Mouse (Mus musculus) left cerebral cortex, adult 8-10 months (tissue): Measurements from ENCODE around the gene Camta1. TPM values are rescaled to one million over a fixed set of nuclear protein-coding genes. Genes with fewer than 3 reads are reported as not detected.

ENCODE experiments used
- DNase-seq, 2 experiments: peaks; one replicate each; pipeline ENCODE4 v3.0.0; 2022; ENCODE audit warnings: low spot score in 2 of 2
- total RNA-seq, 4 experiments: library from RNA; stranded (reverse); gene quantifications; 2 replicates each; pipeline ENCODE4 v1.2.4; 2022

The Camta1 gene
- total RNA-seq, 4 experiments from 2014 or later = 236 to 263 (median 255) TPM

DNA sequence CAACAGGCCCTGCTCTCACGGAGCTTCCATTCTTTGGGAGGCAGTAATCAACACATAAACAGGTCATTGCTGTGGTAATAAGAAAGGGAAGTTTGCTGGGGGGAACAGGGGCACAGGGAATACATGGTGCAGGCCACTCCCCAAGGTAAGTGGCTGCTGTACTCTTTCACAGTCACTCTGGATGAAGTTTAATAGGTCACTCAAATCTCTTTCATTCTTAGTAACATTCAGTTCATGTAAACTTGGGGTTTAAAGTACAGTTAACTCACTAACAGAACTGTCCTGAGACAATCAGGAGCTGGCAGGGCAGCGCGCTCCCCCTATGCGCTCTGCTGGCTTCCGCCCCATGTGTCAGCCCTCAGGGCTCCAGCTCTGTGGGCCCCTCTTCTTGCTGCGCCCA is 81.2 kb downstream of the Camta1 start:
- DNase-seq = no peak

DNA sequence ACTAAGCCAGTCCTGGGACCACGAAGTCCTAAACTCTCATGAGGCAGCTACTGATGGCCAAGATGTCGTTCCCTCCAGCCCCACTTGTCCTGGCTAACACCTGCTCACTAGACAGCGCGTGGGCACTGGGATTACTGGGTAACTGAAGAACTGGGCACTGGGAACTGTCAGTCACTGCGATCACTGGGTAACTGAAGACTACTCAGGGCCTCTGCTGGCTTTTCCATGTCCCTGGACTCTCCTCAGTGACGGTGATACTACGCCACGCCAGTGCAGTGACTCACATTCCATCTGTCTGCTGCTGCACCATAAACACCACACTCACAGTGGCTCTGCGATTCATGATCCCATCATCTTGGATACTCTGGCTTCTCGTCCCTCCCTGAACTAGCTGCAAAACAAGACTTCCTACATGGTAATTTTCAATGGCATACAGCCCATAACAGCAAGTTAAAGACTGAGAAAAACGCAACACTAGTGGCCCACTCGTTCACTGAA is 81.7 kb downstream of the Camta1 start:
- no peak for DNase-seq

DNA sequence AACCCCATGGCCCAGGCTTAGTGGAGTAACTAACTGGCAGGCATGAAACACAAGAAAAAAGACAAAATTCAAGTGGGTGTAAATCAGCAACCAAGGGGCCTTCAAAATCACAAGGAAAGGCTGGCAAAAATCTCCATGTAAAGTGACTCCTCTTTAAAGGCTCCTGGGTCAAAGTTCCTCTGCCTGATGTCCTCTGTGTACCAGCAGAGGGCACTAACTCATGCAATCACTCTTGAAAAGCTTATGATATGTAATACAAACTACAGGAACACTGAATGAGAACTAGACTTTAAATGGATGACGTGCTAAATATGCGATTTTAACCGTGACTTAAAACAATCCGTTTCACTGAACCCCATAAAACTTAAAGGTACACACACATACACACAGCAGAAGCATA is 83.2 kb downstream of the Camta1 start:
- no peak for DNase-seq

DNA sequence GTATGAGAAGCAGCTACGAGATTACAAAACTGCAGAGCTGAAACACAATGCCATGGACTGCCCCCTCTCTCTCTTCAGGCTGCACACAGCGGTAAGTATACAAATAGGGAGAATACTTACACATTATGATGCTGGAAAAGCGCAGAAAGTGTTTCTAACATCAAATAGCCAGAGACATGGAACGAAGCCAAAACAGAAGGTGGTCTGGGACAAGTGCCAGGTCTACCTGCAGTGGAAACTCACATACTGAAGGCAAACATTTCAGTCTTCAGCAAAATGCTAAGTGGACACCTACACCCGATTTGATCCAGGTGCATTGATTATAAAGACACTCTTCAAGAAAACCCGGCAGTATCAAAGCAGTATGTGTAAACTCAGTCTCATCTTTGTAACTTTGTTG is 84.2 kb downstream of the Camta1 start:
- DNase-seq = no peak

DNA sequence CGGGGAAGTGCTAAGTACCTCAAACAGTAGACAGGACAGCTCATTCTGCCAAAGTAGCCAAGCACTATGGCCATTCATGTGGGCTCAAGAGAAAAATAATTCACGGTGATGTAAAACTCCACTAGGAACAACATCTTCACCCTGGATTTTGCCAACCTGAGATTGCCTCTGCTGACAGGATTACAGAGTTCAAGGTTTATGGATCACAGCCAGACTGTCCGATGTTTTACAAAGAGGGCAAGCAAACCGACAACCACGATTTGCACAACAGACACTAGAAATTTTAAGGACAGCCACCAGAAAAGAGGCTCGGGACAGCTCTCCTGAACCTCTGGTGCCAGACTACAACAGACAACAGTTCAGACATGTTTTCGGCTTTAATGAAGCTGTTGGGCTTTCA is 86.2 kb downstream of the Camta1 start:
- no peak for DNase-seq

DNA sequence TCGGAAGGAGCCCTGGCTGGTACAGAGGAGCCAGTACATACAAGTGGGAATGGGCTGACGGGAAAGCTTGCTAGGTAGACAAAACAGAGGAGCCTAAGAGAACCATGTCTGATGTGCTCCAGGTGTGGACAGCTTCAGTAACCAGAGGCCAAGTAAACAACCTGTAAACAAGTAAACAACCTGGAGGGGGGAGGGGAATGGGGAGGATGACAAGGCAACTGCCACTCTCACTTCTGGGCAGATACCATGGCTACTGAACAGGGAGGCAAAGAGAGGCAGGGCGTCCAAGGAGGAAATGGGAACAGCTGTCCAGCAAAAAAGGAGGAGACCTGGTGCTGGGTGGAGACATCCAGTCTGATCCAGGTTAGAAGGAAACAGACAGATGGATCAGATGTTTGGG is 88.0 kb downstream of the Camta1 start:
- no peak for DNase-seq

DNA sequence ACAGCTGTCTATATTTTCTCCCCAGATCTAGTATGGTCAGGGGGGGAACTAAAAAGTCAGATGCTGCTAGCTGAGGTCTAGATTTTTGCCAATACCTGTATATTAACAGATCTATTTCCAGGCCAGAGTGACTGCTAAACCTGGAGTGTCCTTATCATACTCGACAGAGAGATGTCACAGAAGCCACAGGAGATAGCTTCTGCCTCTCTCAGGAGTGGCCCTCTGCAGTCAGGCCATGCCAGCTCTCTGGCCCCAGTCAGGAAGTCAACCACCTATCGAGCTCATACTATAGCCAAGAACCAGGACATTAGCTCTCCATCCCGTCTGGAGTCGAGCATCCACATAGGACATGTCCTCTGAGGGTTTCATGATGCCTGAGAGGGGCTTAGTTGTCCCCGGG is 88.7 kb downstream of the Camta1 start:
- DNase-seq = no peak

DNA sequence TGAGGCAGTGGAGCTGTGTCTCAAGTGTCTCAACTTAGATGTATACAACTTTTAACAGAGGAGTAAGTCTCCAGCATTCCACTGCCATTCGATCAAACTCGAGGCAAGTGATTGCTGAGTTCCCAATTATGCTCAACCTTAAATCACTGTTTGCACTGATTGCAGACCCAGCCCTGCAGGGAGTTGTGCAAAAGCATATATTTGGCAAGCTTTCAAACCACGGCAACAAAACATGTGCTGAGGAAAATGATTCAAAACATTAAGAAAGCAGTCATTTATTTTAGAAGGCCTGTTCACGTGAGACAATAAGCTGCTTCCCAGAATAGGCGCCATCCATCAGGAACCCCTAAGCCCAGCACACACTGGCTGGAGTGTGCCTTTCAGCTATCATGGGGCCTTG is 91.0 kb downstream of the Camta1 start:
- DNase-seq = no peak

DNA sequence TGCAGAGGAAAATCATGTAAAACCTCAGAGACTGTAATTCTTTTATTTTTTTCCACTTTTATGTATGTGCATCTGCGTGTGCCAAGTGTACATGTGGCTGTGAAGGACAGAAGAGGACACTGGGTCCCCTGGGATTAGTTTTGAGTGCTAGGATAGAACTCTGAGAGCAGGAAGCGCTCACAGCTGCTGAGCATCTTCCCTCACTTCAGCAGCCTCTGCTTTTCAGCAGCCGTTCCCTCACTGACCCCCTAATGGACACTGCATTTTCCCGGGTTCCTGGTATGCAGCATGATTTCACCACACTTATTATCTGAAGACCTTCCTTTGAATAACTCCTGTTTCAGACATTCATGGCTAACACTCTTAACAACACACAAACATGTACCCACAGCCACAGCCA is 93.9 kb downstream of the Camta1 start:
- no peak for DNase-seq

DNA sequence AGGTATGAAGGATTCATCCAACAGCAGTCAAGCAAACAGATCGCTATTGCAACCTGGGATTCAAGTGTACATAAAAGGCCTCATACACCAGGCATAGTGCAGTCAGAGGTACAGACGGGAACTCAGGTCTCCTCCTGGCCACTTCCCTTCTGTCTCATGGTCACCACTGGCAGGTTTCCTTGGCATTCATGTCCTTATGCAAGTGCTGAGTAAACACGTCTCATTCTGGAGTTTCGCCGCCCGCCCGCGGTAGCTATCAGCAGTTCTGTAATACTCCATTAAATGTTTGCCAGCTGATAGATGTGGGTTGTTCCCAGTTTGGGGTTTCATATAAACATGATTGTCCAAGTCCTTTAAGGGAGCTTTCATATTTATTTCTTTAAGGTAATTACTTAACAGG is 94.3 kb downstream of the Camta1 start:
- no peak for DNase-seq

DNA sequence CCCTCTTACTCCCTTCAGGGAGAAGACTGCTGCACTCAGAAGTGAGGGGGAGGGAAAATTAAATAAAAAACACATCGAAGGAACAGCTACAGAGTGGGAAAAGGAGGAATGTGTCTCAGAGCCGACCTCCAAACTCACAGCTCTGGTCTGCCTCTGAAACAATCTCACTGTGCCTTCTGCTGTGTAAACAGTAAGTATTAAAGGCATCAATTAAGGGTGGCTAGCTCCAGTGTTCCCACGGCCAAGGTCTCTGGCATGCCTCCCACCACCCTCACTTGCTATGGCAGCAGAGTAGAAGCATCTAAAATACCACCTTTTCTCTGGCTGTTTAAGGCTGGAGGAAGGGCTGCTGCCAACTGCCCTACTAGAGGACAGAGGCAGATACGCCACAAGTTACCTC is 96.3 kb downstream of the Camta1 start:
- peak in 1 of 2 experiments; percentile 59 for DNase-seq

DNA sequence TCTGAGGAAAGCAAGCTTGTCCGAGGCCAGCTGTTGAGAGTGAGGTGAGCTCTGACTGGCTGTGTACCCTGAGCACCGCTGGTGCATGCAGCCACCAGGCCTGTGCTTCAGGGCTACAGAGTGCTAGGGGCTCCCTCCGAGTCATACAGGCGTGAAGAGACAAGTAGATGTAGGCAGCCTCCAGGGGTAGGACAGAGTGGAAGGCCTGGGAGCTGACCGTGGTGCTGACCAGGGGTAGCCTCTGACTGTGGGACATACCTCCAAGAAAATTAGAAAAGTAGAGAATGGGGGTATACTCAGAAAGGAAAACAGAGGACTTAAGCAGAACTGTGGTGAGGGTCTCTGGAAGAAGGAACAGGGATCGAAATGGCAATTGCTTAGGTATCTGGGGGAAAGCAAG is 97.7 kb downstream of the Camta1 start:
- DNase-seq = no peak

DNA sequence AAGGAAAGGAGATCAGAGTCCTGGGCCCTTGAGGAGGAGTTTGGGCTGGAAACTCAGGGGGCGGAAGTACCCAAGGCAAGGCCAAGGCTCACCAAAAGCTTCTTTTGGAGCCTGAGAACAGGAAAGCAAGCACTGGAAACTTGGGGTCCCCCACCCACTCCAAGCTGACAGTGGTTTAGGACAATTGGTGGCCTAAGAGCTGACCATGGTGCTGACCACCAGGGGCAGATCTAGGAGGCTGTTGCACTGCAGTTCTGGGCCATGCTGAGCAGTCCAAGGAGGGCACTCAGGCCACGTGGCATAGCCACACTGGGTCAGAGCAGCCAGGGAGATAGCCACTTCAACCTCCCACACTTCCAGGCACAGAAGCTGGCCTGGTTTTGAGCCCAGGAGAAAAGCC is 102.6 kb downstream of the Camta1 start:
- DNase-seq = no peak

DNA sequence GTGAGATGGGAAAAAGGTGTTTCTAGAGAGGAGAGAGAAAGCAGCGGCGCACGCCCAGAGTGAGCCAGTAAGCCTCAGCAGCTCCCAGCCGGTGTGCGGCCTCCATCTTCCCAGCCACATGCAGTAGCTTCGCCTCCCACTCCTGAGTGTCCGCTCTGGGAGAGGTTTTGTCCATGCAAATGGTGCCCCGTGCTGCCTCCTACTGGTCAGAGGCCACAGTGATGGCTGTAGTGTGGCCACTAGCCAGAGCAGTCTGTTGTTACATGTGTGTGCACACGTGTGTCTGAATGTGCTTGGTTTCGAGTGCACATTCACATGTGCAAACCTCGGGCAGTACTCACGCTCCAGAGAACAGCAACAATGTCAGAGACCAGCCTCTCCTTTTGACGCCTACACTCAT is 103.3 kb downstream of the Camta1 start:
- no peak for DNase-seq

DNA sequence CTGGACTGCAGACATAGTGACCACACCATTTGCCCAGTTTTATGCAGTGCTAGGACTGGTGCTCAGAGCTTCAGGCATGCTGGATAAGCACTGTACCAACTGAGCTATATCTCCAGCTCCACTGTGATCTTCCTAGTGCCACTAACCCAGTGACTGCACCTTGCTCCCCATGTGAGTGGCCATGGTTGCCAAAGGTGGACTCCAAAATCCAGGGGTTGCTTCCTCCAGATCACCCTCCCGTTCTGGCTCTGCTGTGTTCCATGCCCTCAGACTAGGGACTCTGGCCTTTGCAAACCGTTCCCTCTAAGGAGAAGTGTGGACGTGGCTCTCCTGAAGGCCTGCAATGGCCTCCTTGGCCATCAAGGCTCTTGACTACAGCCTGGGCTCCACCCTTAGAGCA is 104.4 kb downstream of the Camta1 start:
- no peak for DNase-seq

DNA sequence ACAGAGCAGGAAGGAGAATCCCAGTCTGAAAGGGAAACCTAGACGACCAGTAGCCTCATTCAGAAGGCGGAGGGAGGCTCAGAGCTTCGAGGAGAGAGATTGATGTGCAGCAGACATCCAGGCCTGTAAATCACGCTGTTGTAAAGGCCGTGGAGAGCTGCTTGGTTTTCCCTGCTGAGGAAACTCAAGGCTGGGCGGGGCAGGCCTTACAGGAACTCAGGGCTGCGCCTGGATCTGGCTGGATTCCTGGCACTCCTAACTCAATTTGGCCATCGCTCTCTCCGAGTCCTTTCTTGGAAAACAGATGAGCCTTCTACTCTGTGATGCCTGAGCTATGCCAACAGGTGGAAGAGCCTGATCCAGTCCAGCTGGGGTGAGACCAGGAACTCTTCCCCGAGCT is 105.3 kb downstream of the Camta1 start:
- no peak for DNase-seq

DNA sequence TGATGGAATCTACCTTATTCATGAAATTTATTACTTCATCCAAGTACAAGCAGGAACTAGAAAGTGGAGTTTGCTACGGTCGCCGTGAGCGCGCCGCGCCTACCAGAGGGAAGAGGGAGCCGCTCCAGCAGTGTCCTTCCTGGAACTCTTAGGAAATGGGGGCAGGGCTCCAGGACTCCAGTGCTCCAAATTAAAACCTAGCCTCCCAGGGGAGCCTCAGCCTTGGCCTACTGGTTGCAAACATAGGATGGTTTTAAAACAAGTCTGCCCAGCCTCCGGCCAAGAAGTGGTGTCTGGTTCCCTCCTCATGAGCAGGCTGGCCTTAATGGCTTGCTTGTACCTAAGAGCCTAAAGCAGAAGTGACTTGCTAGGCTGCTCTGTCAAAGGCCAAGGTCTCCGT is 108.4 kb downstream of the Camta1 start:
- DNase-seq = no peak

DNA sequence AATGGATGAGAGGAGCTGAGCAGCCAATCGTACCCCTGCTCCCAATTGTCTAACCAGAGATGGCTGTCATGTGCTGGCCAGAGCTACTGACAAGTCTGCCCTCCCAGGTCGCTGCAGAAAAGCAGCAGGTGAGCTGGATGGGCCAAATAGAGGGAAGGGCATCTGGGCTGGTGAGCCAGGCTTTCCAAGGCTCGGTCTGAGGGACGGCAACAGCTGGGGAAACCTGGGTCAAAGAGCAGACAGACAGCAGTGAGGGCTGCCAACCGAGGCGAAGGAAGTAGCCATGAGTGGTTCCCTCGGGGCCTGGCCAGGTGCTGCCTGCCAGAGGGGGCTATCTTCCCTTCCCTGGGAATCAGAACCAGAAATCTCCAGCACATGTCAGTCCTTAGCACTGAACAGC is 109.1 kb downstream of the Camta1 start:
- no peak for DNase-seq

DNA sequence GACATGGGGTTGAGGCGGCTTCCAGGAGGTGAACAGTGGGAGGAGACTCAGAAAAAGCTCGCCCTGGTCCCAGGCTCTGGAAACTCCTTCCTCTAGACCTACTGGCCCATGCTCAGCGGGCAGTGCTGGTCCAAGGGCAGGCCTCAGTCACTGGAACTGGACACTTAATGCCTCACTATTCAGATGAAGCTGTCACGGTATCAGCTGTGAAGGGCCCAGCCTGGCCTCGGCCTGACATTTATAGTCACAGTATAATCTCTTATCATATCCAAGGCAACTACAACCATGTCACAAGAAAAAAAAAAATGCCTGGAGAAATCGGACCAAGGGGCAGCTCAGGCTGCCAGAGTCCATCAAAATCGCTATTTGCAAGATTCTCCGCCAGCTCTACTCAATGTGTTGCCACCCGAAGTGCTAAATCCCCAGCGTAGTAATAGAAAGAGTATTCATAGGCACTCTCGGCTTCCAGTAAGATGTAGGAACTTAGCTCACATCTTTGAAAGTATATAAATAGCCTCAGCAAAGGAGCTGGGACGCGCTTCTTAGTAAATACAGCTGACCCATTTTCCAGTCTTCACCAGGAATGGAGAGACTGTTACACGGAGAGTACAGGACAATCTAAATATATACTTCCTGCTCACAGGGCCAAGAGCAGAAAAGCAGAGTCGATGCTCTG is 110.3 kb downstream of the Camta1 start:
- no peak for DNase-seq

DNA sequence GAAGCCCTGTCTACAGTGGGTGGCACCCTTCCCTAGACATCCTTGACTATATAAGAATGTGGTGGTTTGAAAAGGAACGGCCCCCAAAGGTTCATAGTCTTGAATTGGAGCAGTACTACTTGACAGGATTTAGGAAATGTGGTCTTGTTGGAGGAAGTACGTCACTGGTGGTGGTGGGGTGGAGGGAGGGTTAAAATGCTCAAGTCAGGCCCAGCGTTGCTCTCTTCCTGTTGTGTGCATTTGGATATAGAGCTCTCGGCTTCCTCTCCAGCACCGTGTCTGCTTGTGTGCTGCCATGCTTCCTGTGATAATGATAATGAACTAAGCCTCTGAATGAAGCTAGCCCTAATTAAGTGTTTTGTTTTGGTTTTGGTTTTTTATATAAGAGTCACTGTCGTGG is 114.0 kb downstream of the Camta1 start:
- no peak for DNase-seq

DNA sequence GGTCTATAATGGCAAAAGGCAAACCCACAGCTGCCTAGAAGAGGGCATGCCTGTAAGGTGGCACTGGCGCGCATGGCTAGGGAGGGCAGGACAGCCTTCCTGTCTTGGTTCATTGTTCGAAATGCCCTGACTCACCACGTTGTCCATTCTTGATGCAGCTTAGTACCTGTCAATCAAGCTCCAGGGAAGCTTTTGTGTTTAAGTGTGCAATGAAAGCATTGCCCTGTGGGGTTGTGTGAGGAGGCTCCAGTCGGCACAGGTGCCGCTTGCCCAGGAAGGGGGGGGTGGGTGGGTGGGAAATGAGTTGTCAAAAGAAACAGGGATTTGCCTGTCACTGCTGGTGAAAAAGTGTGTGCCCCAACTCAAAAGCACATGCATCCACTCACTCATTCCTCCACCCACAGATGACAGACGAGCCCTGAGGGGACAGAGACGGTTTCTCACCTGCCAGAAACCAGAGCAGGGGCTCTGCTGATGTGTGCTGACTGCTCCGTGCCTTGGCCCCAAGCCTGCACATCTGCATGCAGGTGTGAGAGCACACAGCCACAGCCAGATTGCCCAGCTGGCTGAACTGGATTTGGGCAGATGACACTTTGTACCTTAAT is 115.6 kb downstream of the Camta1 start:
- no peak for DNase-seq

DNA sequence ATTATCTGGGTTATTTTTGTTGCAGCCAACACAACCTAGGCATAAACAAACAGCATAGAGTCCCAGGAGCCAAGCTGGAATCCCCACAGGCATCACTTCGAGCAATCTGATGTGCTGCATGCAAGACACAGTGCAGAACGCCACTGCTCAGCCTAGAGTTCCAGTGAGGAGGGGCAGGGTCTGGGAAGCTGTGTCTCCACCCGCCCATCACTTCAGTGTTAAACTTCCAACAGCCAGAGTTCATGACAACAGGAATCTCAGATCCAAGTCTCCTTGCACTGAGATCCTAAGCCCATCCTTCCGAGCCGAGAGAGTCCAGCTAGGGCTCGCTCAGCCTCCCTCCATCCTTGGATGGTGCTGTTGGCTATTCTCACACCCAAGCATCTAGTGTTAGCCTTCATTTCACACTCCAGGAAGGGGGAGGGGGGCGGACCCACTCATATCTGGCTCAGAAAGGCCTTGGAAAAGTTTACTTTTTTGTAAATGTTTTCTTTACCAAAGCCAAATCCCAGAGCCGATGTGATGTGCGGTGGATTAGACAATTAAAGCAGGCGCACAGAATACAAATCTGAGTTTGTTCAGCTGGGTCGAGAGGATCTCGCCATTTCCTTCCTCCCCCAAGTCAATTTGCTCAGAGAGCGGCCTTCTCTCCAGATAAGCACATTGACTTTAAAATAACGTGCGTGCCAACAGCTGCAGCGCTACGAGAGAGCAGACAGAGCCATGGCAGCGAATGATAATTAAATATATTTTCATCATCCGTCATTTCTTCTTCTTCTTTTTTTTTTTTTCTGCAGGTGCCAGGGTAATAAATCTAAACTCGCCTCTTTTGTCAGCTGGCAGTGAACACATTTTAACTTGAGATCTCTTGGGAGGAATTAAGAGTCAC is 120.2 kb downstream of the Camta1 start:
- DNase-seq = no peak
